Mouse (Mus musculus) CH12.LX (cell line): ENCODE data around the gene Kctd7.

Source experiments
- CTCF ChIP-seq, 2 experiments: IDR thresholded peaks in 1 of 2; conservative IDR thresholded peaks in 1 of 2; 2 replicates each; pipeline ENCODE4 v1.5.1; 2011 to 2012; ENCODE audit warnings: low read depth in 2 of 2, low read length in 2 of 2, improper control_type of control experiment in 1 of 2, inconsistent platforms in 1 of 2, mild to moderate bottlenecking in 1 of 2, moderate library complexity in 1 of 2
- ELF1 ChIP-seq: IDR thresholded peaks from 2 replicates; pipeline ENCODE4 v1.6.1; 2014; ENCODE audit warnings: low read depth, mild to moderate bottlenecking, inconsistent platforms, low read length, improper control_type of control experiment
- EP300 ChIP-seq: IDR thresholded peaks from 2 replicates; pipeline ENCODE4 v1.6.1; 2011; ENCODE audit warnings: low read length, improper control_type of control experiment
- ETS1 ChIP-seq: conservative IDR thresholded peaks from 2 replicates; pipeline ENCODE4 v1.6.1; 2012; ENCODE audit warnings: low read depth, mild to moderate bottlenecking, inconsistent platforms, low read length, improper control_type of control experiment, moderate library complexity
- MAFK ChIP-seq: IDR thresholded peaks from 2 replicates; pipeline ENCODE4 v1.6.1; 2011; ENCODE audit warnings: low read length, improper control_type of control experiment; ENCODE audit not compliant: insufficient replicate concordance
- POLR2A ChIP-seq: IDR thresholded peaks from 2 replicates; pipeline ENCODE4 v1.6.1; 2011; ENCODE audit warnings: low read depth, mild to moderate bottlenecking, improper control_type of control experiment, low read length

- no peak for TF ChIP-seq EP300
- no peak for TF ChIP-seq MAFK
- no peak for TF ChIP-seq ETS1
- TF ChIP-seq CTCF (conservative IDR thresholded peaks at IDR 0.05 in 1 of 2, IDR thresholded peaks at IDR 0.05 in 1 of 2; ENCODE audit: low read depth in 2 of 2, low read length in 2 of 2), result no peak
- no peak for TF ChIP-seq POLR2A
- TF ChIP-seq ELF1, result no peak
Measured at GRCm38 (mm10) chr5:130187383-130187782, 42.7 kb downstream of the Kctd7 start.
